Mouse (Mus musculus) stomach, embryonic 15.5 days (tissue): Measurements from ENCODE around the gene Vma21. TPM values are rescaled to one million over a fixed set of nuclear protein-coding genes. Genes with fewer than 3 reads are reported as not detected.

ENCODE experiments used
- ATAC-seq: fragments of 200-750 bp; cut with Nextera tagmentation; 2 replicates; pipeline ENCODE4 v1.8.0; 2017; ENCODE audit warnings: low read depth, moderate number of reproducible peaks, moderate TSS enrichment; ENCODE audit not compliant: insufficient read depth, low FRiP score
- H3K27ac ChIP-seq: fragments of 300-500 bp; sonication (generic); 2 replicates; pipeline ENCODE4 v1.5.1; 2015; ENCODE audit warnings: mild to moderate bottlenecking, inconsistent platforms
- H3K27me3 ChIP-seq: fragments of 300-500 bp; sonication (generic); replicated peaks from 2 replicates; pipeline ENCODE4 v1.6.1; 2015; ENCODE audit warnings: inconsistent platforms
- H3K36me3 ChIP-seq: fragments of 300-500 bp; sonication (generic); 2 replicates; pipeline ENCODE4 v1.6.1; 2015; ENCODE audit warnings: inconsistent platforms
- H3K4me1 ChIP-seq: fragments of 300-500 bp; sonication (generic); 2 replicates; pipeline ENCODE4 v1.6.1; 2015; ENCODE audit warnings: inconsistent platforms
- H3K4me2 ChIP-seq: fragments of 300-500 bp; sonication (generic); 2 replicates; pipeline ENCODE4 v1.6.1; 2015; ENCODE audit warnings: mild to moderate bottlenecking, inconsistent platforms
- H3K4me3 ChIP-seq: fragments of 300-500 bp; sonication (generic); replicated peaks from 2 replicates; pipeline ENCODE4 v1.5.1; 2015; ENCODE audit warnings: inconsistent platforms
- H3K9ac ChIP-seq: fragments of 300-500 bp; sonication (generic); 2 replicates; pipeline ENCODE4 v1.6.1; 2015; ENCODE audit warnings: inconsistent platforms
- H3K9me3 ChIP-seq: fragments of 300-500 bp; sonication (generic); 2 replicates; pipeline ENCODE4 v1.6.1; 2016; ENCODE audit warnings: inconsistent platforms
- WGBS: fragments of 180-500 bp; shearing (Covaris S2); methylation state at CpG from one replicate; pipeline ENCODE4 v1.1.7; 2015; 5-methylcytosine and 5-hydroxymethylcytosine counted together
- polyA plus RNA-seq: library from polyadenylated mRNA; unstranded; fragments of >200 nt; fragmentation: Nextera tagmentation; extraction: Ambion mirVana; gene quantifications from 2 replicates; pipeline ENCODE4 v1.2.1, GENCODE M21; 2015

Gene Vma21
- polyA plus RNA-seq: 43.4 and 45.3 TPM in 2 replicates

DNA sequence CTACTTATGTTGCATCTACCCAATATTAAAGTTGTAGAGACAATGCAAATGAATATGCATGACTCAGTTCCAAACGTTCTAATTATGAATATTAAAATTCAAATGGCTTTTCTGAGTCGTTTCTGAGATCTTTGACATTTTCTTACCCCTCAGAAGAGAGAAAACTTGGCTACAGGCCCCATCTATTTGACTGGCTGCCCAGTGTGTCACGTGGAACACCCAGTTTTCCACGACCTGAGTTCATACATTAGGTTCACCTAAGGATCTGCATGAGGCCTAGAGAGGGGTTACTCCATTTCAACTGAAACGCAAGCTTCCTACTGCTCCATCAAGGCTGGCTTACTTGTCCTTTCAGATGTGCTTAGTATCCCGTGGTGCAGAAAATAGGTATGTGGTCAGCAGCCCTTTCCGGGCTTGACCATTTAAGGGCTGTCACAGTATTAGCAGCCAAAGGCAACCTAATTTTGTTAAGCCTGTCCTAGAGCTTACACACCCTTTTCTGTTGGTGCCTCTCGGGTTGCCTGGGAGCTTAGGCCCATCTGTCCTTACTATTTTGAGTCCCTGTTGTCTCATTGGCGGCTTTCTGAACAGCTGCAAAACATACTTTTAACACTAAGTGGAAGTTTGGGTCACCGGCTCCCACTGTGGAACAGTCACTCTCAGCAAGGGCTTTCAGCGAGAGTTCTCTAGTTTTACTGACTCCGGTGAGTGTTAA lies at the start of gene Vma21:
Vma21 (plus strand) TSS at position 294 of the 715 bp plus-strand sequence.
- Histone ChIP-seq H3K4me2 (peak within 1 kb of the TSS; percentile 49), H3K4me1 (no peaks in the 10 kb centered on the region), H3K36me3 (no peaks in the 10 kb centered on the region), H3K27ac (peak within 1 kb of the TSS; percentile 84), H3K27me3 (no peaks in the 10 kb centered on the region), H3K9ac (peak within 1 kb of the TSS; percentile 46), H3K9me3 (no peaks in the 10 kb centered on the region), H3K4me3 (peak within 1 kb of the TSS; percentile 61)
- WGBS: 34% methylated on average over 12 of the region's 12 CpGs
- no peak for ATAC-seq

DNA sequence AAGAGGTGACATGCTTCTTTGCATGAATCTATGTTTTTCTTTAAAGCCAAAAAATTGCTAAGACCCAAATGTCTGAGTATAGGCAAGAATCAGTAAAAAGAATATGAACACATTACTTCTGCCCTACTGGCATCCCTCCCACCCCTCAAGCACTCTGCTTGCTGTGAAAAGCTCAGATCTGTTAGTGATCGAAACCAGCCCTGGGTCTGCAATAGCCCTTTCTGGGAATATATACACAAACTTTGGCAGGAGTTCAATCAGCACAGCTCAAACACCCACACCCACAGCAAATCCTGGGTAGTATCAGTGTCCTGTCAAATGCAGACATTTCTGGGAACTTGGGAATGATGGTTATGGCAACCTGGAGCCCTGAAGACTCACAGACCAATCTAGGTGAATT lies 47.8 kb upstream of the Vma21 start:
- Histone ChIP-seq H3K27ac (no peak overlapping the region), H3K4me2 (no peak overlapping the region), H3K4me3 (no peak overlapping the region), H3K9me3 (no peaks in the 10 kb centered on the region), H3K36me3 (no peaks in the 10 kb centered on the region), H3K4me1 (no peaks in the 10 kb centered on the region), H3K27me3 (no peaks in the 10 kb centered on the region), H3K9ac (no peak overlapping the region)
- WGBS: 41% methylated on average over 1 of the region's 1 CpGs
- ATAC-seq: no peak

DNA sequence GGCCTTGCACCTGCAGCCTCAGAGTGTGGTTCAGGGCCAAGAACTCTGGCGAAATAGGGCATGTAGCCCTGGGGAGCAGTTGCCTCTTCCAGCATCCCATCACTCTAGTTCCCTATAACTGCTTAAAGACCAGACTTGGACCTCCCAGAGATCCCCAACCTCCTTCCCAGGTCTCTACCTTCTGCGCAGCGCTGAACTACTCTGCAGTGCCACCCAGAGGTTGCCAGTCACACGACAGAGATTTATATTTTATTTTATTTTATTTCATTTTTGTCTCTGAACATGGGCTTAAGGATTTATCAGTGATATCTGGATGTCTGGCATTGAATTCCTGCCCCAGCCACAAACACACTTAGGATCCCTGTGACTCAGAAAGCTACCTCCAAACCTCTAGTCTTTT lies 24.6 kb upstream of the Vma21 start:
- Histone ChIP-seq H3K4me1 (no peaks in the 10 kb centered on the region), H3K9ac (no peak overlapping the region), H3K27me3 (no peaks in the 10 kb centered on the region), H3K4me2 (no peak overlapping the region), H3K9me3 (no peaks in the 10 kb centered on the region), H3K36me3 (no peaks in the 10 kb centered on the region), H3K27ac (no peak overlapping the region), H3K4me3 (no peak overlapping the region)
- WGBS: 20% methylated on average over 4 of the region's 4 CpGs
- no peak for ATAC-seq

DNA sequence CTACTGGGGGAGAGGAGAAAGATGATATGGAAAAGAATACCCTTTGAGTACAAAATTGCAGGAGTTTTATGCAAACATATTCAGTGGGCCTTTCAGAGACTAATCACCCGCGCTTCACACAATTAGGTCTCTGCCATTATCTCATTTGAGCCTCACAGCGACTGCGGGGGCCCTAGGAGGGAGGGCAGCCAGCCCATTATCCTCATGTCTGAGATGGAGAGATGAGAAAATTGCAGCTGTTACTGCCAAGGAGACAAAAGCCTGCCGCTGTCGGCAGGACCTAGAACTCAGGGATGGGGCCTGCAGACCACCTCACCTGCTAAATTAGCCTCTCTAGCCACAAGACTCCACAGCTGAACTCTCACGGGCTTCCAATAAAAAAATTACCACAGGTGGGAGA lies 18.0 kb upstream of the Vma21 start:
- no peak for ATAC-seq
- WGBS: 68% methylated on average over 7 of the region's 7 CpGs

DNA sequence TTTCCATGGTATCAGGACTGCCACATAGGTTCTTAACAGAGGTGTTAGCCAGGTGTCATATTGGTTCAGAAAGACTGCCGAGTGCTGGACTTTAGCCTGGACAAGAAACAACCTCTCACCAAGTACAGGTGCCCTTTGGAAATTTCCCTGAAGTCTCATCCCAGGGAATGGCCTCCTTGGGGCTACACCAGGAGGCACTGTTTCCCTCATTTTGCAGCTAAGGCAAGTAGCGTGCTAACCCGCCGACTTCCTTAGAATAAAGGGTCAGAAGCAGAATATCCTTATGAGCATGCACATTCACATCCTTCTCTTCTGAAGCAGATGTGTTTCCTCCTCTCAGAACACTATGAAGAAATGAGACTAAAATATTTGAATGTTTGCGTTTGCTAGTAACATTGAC lies 16.8 kb upstream of the Vma21 start:
- Histone ChIP-seq H3K4me3 (no peak overlapping the region), H3K4me1 (no peaks in the 10 kb centered on the region), H3K27ac (no peak overlapping the region), H3K36me3 (no peaks in the 10 kb centered on the region), H3K27me3 (no peaks in the 10 kb centered on the region), H3K9me3 (no peaks in the 10 kb centered on the region), H3K9ac (no peak overlapping the region), H3K4me2 (no peak overlapping the region)
- WGBS: 57% methylated on average over 5 of the region's 5 CpGs
- no peak for ATAC-seq

More for the DNA sequence above, 18.0 kb upstream of the Vma21 start:
- no peaks in the 10 kb centered on the region for H3K36me3 ChIP-seq
- no peak overlapping the region for H3K4me2 ChIP-seq
- no peak overlapping the region for H3K4me3 ChIP-seq
- H3K27me3 ChIP-seq: no peaks in the 10 kb centered on the region
- H3K4me1 ChIP-seq: no peaks in the 10 kb centered on the region
- no peaks in the 10 kb centered on the region for H3K9me3 ChIP-seq
- no peak overlapping the region for H3K9ac ChIP-seq
- H3K27ac ChIP-seq: no peak overlapping the region

DNA sequence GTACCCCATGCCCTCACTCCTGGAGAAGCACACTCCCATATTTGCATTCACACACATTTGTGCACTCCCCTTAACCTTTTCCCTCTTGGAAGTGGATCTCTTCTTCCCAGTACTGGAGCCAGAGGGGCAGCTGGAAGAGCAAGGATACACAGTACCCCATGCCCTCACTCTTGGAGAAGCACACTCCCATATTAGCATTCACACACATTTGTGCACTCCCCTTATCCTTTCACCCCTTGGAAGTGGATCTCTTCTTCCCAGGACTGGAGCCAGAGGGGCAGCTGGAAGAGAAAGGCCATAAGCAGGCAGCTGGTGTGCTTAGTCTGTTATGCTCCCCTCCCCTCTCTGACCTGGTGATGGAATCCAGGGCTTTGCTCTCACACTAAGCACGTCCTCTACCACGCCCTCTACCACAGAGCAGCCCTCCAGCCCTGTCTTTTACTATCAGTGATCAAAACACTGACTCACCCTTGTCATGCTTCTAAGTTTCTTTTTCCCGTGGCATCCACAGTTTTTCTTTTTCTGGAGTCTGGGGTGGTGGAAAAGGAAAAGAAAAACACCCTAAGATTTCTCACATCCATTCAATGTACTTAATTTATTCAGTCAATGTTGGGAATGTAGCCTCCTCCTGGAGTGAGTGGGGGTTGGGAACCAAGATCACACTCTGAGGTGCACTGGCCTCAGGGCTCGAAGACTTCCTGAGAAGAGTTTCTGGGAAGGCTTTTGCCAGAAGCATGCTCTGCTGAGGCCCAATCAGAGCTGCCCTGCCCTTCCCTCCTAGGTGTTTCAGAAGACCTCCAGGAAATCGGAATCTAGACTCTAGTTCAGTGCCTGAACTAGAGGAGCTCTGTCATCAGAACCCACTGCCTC lies 3.5 kb upstream of the Vma21 start:
- Histone ChIP-seq H3K9ac (no peak overlapping the region), H3K4me3 (no peak overlapping the region), H3K36me3 (no peaks in the 10 kb centered on the region), H3K9me3 (no peaks in the 10 kb centered on the region), H3K27ac (no peak overlapping the region), H3K4me1 (no peaks in the 10 kb centered on the region), H3K27me3 (no peaks in the 10 kb centered on the region), H3K4me2 (no peak overlapping the region)
- ATAC-seq: peak; percentile 61; the same call in 1 of the 2 replicates
- WGBS: 38% methylated on average over 5 of the region's 5 CpGs

DNA sequence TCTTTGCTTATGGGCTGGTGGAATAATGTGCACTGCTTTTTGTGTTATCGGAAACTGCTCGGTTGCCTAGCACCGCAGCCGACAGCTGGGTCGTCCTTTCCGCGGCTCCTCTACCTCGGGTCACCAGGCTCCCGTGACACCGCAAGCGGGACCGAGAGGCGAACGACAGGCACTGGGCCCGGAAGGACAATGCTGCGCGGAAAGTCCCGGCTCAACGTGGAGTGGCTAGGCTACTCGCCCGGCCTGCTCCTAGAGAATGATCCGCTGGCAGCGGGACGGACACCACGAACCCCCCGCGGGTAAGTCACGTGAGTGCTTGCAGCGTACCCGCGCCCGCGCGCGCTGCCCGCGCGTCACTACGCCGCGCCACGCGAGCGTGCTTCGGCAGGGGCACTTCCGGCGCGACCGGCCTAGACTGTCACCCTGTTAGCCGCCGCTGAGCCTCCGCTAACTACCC lies 705 bp downstream of the Vma21 start:
- 18% methylated on average over 32 of the region's 52 CpGs for WGBS
- H3K4me2 ChIP-seq: peak overlapping the region; percentile 49
- no peaks in the 10 kb centered on the region for H3K36me3 ChIP-seq
- H3K27me3 ChIP-seq: no peaks in the 10 kb centered on the region
- peak overlapping the region; percentile 84 for H3K27ac ChIP-seq
- peak overlapping the region; percentile 61 for H3K4me3 ChIP-seq
- no peaks in the 10 kb centered on the region for H3K4me1 ChIP-seq
- H3K9me3 ChIP-seq: no peaks in the 10 kb centered on the region
- ATAC-seq: peak; percentile 95
- peak overlapping the region; percentile 46 for H3K9ac ChIP-seq

DNA sequence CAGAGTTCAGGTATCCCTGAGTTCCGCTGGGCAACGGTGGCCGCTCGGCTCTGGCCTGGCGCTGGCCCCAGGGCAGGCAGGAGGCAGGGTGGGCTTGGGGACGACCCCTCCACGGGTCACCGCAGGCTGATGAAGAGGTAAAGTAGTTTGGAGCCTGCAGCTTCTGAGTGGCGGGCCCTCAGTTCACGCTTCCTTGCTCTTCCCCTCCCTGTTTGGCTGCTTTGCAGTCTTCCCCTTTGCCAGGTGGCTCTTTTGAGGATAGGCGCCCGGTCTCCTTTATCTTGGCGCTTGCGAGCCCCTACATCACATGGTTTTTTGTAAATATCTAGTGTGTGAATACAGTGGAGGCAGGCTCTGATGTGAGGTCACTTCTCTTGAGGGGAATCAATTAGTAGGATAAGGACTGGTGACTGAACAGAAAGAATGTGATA lies 1.2 kb downstream of the Vma21 start:
- H3K9ac ChIP-seq: peak overlapping the region; percentile 46; the same call in 1 of the 2 replicates
- H3K27me3 ChIP-seq: no peaks in the 10 kb centered on the region
- no peaks in the 10 kb centered on the region for H3K4me1 ChIP-seq
- WGBS: 16% methylated on average over 14 of the region's 14 CpGs
- H3K4me2 ChIP-seq: peak overlapping the region; percentile 49
- no peaks in the 10 kb centered on the region for H3K9me3 ChIP-seq
- peak; percentile 32; the same call in 1 of the 2 replicates for ATAC-seq
- peak overlapping the region; percentile 61 for H3K4me3 ChIP-seq
- peak overlapping the region; percentile 57 for H3K27ac ChIP-seq
- H3K36me3 ChIP-seq: no peaks in the 10 kb centered on the region

DNA sequence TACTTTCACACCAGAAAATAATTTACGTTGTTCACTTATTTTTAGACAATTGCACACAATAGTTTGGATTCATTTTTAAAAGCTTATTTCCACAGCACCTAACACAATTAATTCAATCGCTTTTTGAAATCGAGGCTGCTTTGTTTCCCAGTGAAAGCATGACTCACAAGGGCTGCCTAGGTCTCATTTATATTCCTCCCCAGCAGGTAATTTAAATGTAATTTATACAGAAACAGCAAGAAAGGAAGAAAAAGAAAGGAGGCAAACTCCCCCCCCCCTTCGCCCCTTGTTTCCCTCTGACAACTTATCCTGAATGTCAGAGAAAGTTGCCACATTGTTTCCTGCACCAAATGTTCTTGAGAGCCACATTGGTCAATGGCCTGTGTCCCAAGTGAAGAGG lies 23.2 kb downstream of the Vma21 start:
- no peaks in the 10 kb centered on the region for H3K4me1 ChIP-seq
- no peak overlapping the region for H3K4me2 ChIP-seq
- H3K9ac ChIP-seq: no peak overlapping the region
- no peak for ATAC-seq
- H3K4me3 ChIP-seq: no peak overlapping the region
- H3K27me3 ChIP-seq: no peaks in the 10 kb centered on the region
- H3K27ac ChIP-seq: no peak overlapping the region
- no peaks in the 10 kb centered on the region for H3K36me3 ChIP-seq
- 75% methylated on average over 4 of the region's 4 CpGs for WGBS
- H3K9me3 ChIP-seq: no peaks in the 10 kb centered on the region

DNA sequence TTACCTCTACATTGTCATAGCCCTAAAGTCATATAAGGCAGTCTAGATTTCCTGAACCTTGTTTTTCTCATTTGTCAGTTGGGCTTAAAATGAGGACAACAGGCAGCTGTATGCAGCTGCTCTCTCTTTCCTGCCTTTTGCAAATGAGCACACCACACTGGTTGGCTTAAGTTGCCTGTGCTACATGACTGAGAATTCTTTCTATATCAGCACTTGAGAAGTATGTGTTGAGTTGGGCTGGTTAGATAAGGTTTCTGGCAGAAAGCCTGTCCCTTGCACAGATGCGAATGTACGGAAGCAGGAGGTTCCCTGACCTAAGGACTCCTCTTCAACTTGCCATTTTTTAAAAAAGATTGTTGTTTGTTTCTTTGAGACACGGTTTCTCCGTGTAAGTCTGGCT lies 31.0 kb downstream of the Vma21 start:
- Histone ChIP-seq H3K9ac (no peak overlapping the region), H3K27me3 (no peaks in the 10 kb centered on the region), H3K36me3 (no peaks in the 10 kb centered on the region), H3K4me2 (no peak overlapping the region), H3K4me1 (no peaks in the 10 kb centered on the region), H3K4me3 (no peak overlapping the region), H3K27ac (no peak overlapping the region), H3K9me3 (no peaks in the 10 kb centered on the region)
- WGBS: 77% methylated on average over 4 of the region's 4 CpGs
- no peak for ATAC-seq

DNA sequence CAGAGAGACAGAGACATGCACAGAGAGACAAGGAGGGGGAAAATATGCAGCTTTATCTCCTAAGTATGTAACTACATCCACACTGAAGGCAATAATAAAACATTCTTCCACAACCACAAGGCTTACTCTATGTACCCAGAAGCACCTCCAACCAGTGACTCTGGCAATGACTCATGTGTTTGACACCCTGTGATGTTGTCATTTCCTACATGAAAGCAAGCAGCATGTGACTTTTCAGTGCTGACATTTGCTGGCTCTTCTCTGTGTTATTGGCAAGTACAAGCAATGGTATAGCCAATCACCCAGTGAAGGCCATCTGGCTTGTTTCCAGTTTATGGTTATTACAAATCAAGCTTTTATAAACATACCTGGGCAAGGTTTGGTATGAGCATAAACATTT lies 38.1 kb downstream of the Vma21 start:
- H3K9ac ChIP-seq: no peak overlapping the region
- no peaks in the 10 kb centered on the region for H3K36me3 ChIP-seq
- no peaks in the 10 kb centered on the region for H3K27me3 ChIP-seq
- no peak overlapping the region for H3K4me3 ChIP-seq
- no peaks in the 10 kb centered on the region for H3K4me1 ChIP-seq
- no peak overlapping the region for H3K27ac ChIP-seq
- H3K9me3 ChIP-seq: no peaks in the 10 kb centered on the region
- H3K4me2 ChIP-seq: no peak overlapping the region
- no peak for ATAC-seq
